Mouse (Mus musculus) cerebellum, postnatal 36 days (tissue): ENCODE data around the gene Ssmem1.

Source experiments
- DNase-seq, 2 experiments: peaks; one replicate each; pipeline ENCODE4 v3.0.0; 2021 to 2022; ENCODE audit warnings: mixed read lengths in 2 of 2

Gene Ssmem1

GRCm38 (mm10) chr6:30526586-30527515 is 17.2 kb downstream of the Ssmem1 start:
- DNase-seq: no peak

GRCm38 (mm10) chr6:30528800-30529199 is 19.2 kb downstream of the Ssmem1 start:
- DNase-seq: no peak

GRCm38 (mm10) chr6:30535340-30535739 is 25.7 kb downstream of the Ssmem1 start:
- DNase-seq: peak; percentile 70 to 72

GRCm38 (mm10) chr6:30538240-30538639 is 28.6 kb downstream of the Ssmem1 start:
- no peak for DNase-seq

- no peak for DNase-seq
Observed at GRCm38 (mm10) chr6:30538800-30539199, 29.2 kb downstream of the Ssmem1 start.

GRCm38 (mm10) chr6:30541009-30541799 is 31.6 kb downstream of the Ssmem1 start, which contains the start of gene Cpa2:
Cpa2 (plus strand) TSS chr6:30541582.
- no peak for DNase-seq

- DNase-seq: no peak
Observed at GRCm38 (mm10) chr6:30542277-30542676, 32.6 kb downstream of the Ssmem1 start.

- no peak for DNase-seq
Observed at GRCm38 (mm10) chr6:30543077-30543476, 33.4 kb downstream of the Ssmem1 start.

- no peak for DNase-seq
Observed at GRCm38 (mm10) chr6:30543851-30544250, 34.2 kb downstream of the Ssmem1 start.

- DNase-seq: no peak
Observed at GRCm38 (mm10) chr6:30545689-30546088, 36.0 kb downstream of the Ssmem1 start.

GRCm38 (mm10) chr6:30546571-30547273 is 37.1 kb downstream of the Ssmem1 start:
- DNase-seq: peak; percentile 41 to 53

GRCm38 (mm10) chr6:30547274-30547645 is 37.6 kb downstream of the Ssmem1 start:
- DNase-seq: peak; percentile 55 to 57

- DNase-seq: peak in 1 of 2 experiments; percentile 16
Observed at GRCm38 (mm10) chr6:30547656-30548306, 38.1 kb downstream of the Ssmem1 start.

GRCm38 (mm10) chr6:30549231-30549761 is 39.6 kb downstream of the Ssmem1 start:
- DNase-seq: no peak

- DNase-seq: no peak
Observed at GRCm38 (mm10) chr6:30550496-30551192, 41.0 kb downstream of the Ssmem1 start.

- no peak for DNase-seq
Observed at GRCm38 (mm10) chr6:30551193-30551515, 41.5 kb downstream of the Ssmem1 start.

GRCm38 (mm10) chr6:30551644-30552580 is 42.3 kb downstream of the Ssmem1 start:
- peak; percentile 32 to 44 for DNase-seq

GRCm38 (mm10) chr6:30552628-30553027 is 43.0 kb downstream of the Ssmem1 start:
- DNase-seq: no peak

- no peak for DNase-seq
Observed at GRCm38 (mm10) chr6:30553381-30554010, 43.8 kb downstream of the Ssmem1 start.

GRCm38 (mm10) chr6:30554092-30554491 is 44.4 kb downstream of the Ssmem1 start:
- DNase-seq: no peak
